Mouse (Mus musculus): ENCODE results near the gene Trip10.
A peak's percentile ranks its signal among the peaks of the same experiment; 100 is the strongest.

The Trip10 gene

GRCm38 (mm10) chr17:57249186-57250181, at the start of gene Trip10:
TSS of gene Trip10 (plus strand) at chr17:57249455.
- DNase-seq (ENCODE audit: low spot score), result peak; percentile 90

GRCm38 (mm10) chr17:57201841-57202724, 47.2 kb upstream of the Trip10 start:
- no peak for DNase-seq (ENCODE audit: low spot score)

GRCm38 (mm10) chr17:57207938-57208337, 41.3 kb upstream of the Trip10 start:
- no peak for DNase-seq (ENCODE audit: low spot score)

- no peak for DNase-seq (ENCODE audit: low spot score)
Measured at GRCm38 (mm10) chr17:57209330-57209729, 39.9 kb upstream of the Trip10 start.

- no peak for DNase-seq (ENCODE audit: low spot score)
Measured at GRCm38 (mm10) chr17:57211501-57211900, 37.8 kb upstream of the Trip10 start.

GRCm38 (mm10) chr17:57214676-57215387, 34.4 kb upstream of the Trip10 start:
- DNase-seq (ENCODE audit: low spot score), result no peak

- DNase-seq (ENCODE audit: low spot score), result no peak
Measured at GRCm38 (mm10) chr17:57218335-57218900, 30.8 kb upstream of the Trip10 start.

- peak; percentile 64 for DNase-seq (ENCODE audit: low spot score)
Measured at GRCm38 (mm10) chr17:57219167-57219883, 29.9 kb upstream of the Trip10 start.

GRCm38 (mm10) chr17:57219884-57220207, 29.4 kb upstream of the Trip10 start:
- no peak for DNase-seq (ENCODE audit: low spot score)

GRCm38 (mm10) chr17:57221911-57222310, 27.3 kb upstream of the Trip10 start:
- no peak for DNase-seq (ENCODE audit: low spot score)

- DNase-seq (ENCODE audit: low spot score), result no peak
Measured at GRCm38 (mm10) chr17:57223313-57223712, 25.9 kb upstream of the Trip10 start.

GRCm38 (mm10) chr17:57227468-57227867, 21.8 kb upstream of the Trip10 start:
- no peak for DNase-seq (ENCODE audit: low spot score)

GRCm38 (mm10) chr17:57228014-57228413, 21.2 kb upstream of the Trip10 start, which contains the start of gene C3:
TSS of gene C3 (minus strand) at chr17:57228136.
- DNase-seq (ENCODE audit: low spot score), result no peak

GRCm38 (mm10) chr17:57228873-57229272, 20.4 kb upstream of the Trip10 start:
- DNase-seq (ENCODE audit: low spot score), result no peak

- no peak for DNase-seq (ENCODE audit: low spot score)
Measured at GRCm38 (mm10) chr17:57229851-57230727, 19.2 kb upstream of the Trip10 start.

GRCm38 (mm10) chr17:57230728-57231125, 18.5 kb upstream of the Trip10 start:
- DNase-seq (ENCODE audit: low spot score), result no peak

GRCm38 (mm10) chr17:57231321-57231771, 17.9 kb upstream of the Trip10 start:
- DNase-seq (ENCODE audit: low spot score), result no peak

GRCm38 (mm10) chr17:57232200-57232599, 17.1 kb upstream of the Trip10 start:
- DNase-seq (ENCODE audit: low spot score), result no peak

GRCm38 (mm10) chr17:57233038-57233437, 16.2 kb upstream of the Trip10 start:
- DNase-seq (ENCODE audit: low spot score), result no peak

All from layer of hippocampus, adult 11-12 months (tissue).